Comparison of ENCODE assay signal across 21 mouse cellular contexts in the genomic region with DNA sequence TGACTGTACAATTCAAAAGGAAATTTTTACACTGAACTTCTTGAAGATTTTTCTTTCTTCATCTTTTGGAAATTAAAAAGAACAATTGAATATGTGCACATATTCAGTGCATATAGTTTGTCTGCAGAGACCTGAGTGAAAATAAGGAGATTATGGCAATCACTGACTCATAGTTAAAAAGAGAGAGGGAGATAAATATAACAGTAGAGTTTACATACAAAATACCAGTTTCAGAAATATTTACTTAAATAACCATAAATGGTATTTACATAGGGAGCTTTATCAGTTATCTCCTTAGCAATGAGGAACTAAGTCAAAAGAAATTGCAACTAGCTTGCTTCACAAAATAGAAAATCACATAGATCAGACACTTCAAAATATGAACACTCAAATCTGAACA.
A peak's percentile ranks its signal among the peaks of the same experiment; 100 is the strongest.
DNase-seq lines count a peak whose midpoint lies in the region; ATAC-seq and TF ChIP-seq lines count a peak whose summit lies in the region.
"Had no signal": no experiment of that assay in that cellular context is flagged by ENCODE, and none has a peak within 500 bp of the region (broad histone marks: within the 10 kb centered on the region; RNA-seq: fewer than 3 reads in every experiment).

No protein-coding gene starts in this region.

- DNase-seq in midbrain, embryonic 11.5 days (ENCODE audit: low spot score, missing footprints): peak; percentile 51
- DNase-seq in midbrain, embryonic 10.5 days (ENCODE audit: low spot score): no peak
- no peak for DNase-seq in lung, adult 18-20 months
- DNase-seq: adrenal gland, adult 2 months; adrenal gland, adult 8-10 months; adrenal gland, postnatal 10 days; adrenal gland, postnatal 14 days; adrenal gland, postnatal 25 days; adrenal gland, postnatal 36 days; B cell, adult 2 months; cerebellum, adult 11 months; cerebellum, adult 11-12 months; cerebellum, adult 18-20 months had no signal

- TF ChIP-seq CTCF in intestine, postnatal 0 days (IDR thresholded peaks at IDR 0.05; ENCODE audit: low read depth): no peak

- no peak overlapping the region for H3K27ac ChIP-seq in intestine, embryonic 15.5 days
- H3K27ac ChIP-seq in intestine, postnatal 0 days (ENCODE audit: low read depth, low read length): no peak overlapping the region
- H3K27ac ChIP-seq in midbrain, embryonic 11.5 days (ENCODE audit: low read depth, low read length): no peak overlapping the region
- H3K27ac ChIP-seq in midbrain, embryonic 10.5 days (replicated peaks): no peak overlapping the region
- H3K27ac ChIP-seq in intestine, embryonic 16.5 days (ENCODE audit: low read length): no peak overlapping the region

- no peaks in the 10 kb centered on the region for H3K9me3 ChIP-seq in intestine, embryonic 15.5 days
- no peaks in the 10 kb centered on the region for H3K9me3 ChIP-seq in intestine, postnatal 0 days (ENCODE audit: control insufficient read depth)
- no peaks in the 10 kb centered on the region for H3K9me3 ChIP-seq in midbrain, embryonic 11.5 days (ENCODE audit: control insufficient read depth, low read length)
- no peaks in the 10 kb centered on the region for H3K9me3 ChIP-seq in midbrain, embryonic 10.5 days (replicated peaks)
- H3K9me3 ChIP-seq in intestine, embryonic 16.5 days (ENCODE audit: control insufficient read depth, low read length): no peaks in the 10 kb centered on the region

- no peaks in the 10 kb centered on the region for H3K4me1 ChIP-seq in intestine, embryonic 15.5 days (replicated peaks)
- no peaks in the 10 kb centered on the region for H3K4me1 ChIP-seq in intestine, postnatal 0 days (replicated peaks; ENCODE audit: control insufficient read depth, insufficient read depth, low read length)
- no peaks in the 10 kb centered on the region for H3K4me1 ChIP-seq in midbrain, embryonic 11.5 days (ENCODE audit: control insufficient read depth, insufficient read depth, low read length)
- no peaks in the 10 kb centered on the region for H3K4me1 ChIP-seq in midbrain, embryonic 10.5 days
- H3K4me1 ChIP-seq in intestine, embryonic 16.5 days (ENCODE audit: control insufficient read depth, insufficient read depth, low read length): no peaks in the 10 kb centered on the region

- no peaks in the 10 kb centered on the region for H3K27me3 ChIP-seq in intestine, embryonic 15.5 days (replicated peaks)
- no peaks in the 10 kb centered on the region for H3K27me3 ChIP-seq in intestine, postnatal 0 days (replicated peaks; ENCODE audit: control insufficient read depth, insufficient read depth, low read length)
- no peaks in the 10 kb centered on the region for H3K27me3 ChIP-seq in midbrain, embryonic 11.5 days (ENCODE audit: control insufficient read depth, insufficient read depth, low read length)
- no peaks in the 10 kb centered on the region for H3K27me3 ChIP-seq in midbrain, embryonic 10.5 days (ENCODE audit: low read depth, poor library complexity, severe bottlenecking)
- H3K27me3 ChIP-seq in intestine, embryonic 16.5 days (replicated peaks; ENCODE audit: control insufficient read depth, insufficient read depth, low read length): no peaks in the 10 kb centered on the region
- H3K27me3 ChIP-seq: CH12.LX had no signal

- H3K4me2 ChIP-seq in intestine, embryonic 15.5 days (replicated peaks): no peak overlapping the region
- no peak overlapping the region for H3K4me2 ChIP-seq in intestine, postnatal 0 days (replicated peaks; ENCODE audit: low read depth)
- H3K4me2 ChIP-seq in midbrain, embryonic 11.5 days: no peak overlapping the region
- H3K4me2 ChIP-seq in intestine, embryonic 16.5 days (ENCODE audit: low read depth, low read length): no peak overlapping the region

- H3K9ac ChIP-seq in intestine, embryonic 15.5 days: no peak overlapping the region
- H3K9ac ChIP-seq in intestine, postnatal 0 days (ENCODE audit: low read depth, low read length): no peak overlapping the region
- no peak overlapping the region for H3K9ac ChIP-seq in midbrain, embryonic 11.5 days (ENCODE audit: low read length)
- no peak overlapping the region for H3K9ac ChIP-seq in intestine, embryonic 16.5 days (ENCODE audit: low read depth, low read length)

- H3K36me3 ChIP-seq in intestine, embryonic 15.5 days: no peaks in the 10 kb centered on the region
- no peaks in the 10 kb centered on the region for H3K36me3 ChIP-seq in intestine, postnatal 0 days (ENCODE audit: control insufficient read depth, insufficient read depth)
- H3K36me3 ChIP-seq in midbrain, embryonic 11.5 days (ENCODE audit: control insufficient read depth, insufficient read depth, low read length): no peaks in the 10 kb centered on the region
- no peaks in the 10 kb centered on the region for H3K36me3 ChIP-seq in midbrain, embryonic 10.5 days
- no peaks in the 10 kb centered on the region for H3K36me3 ChIP-seq in intestine, embryonic 16.5 days (ENCODE audit: control insufficient read depth, insufficient read depth, low read length)
- H3K36me3 ChIP-seq: G1E had no signal

- peak; percentile 74 for ATAC-seq in intestine, embryonic 15.5 days
- no peak for ATAC-seq in intestine, postnatal 0 days
- ATAC-seq in midbrain, embryonic 11.5 days (ENCODE audit: low FRiP score): no peak
- ATAC-seq in intestine, embryonic 16.5 days: peak; percentile 53; the same call in 1 of the 2 replicates
- ATAC-seq: activated CD4-positive, CD25-positive, alpha-beta regulatory T cell, adult 4 months; CD4-positive, CD25-positive, alpha-beta regulatory T cell, adult 4 months; Patski had no signal

- H3K4me3 ChIP-seq in intestine, embryonic 15.5 days (replicated peaks): no peak overlapping the region
- no peak overlapping the region for H3K4me3 ChIP-seq in intestine, postnatal 0 days (ENCODE audit: low read depth, low read length)
- no peak overlapping the region for H3K4me3 ChIP-seq in midbrain, embryonic 11.5 days (ENCODE audit: low read depth, low read length)
- H3K4me3 ChIP-seq in midbrain, embryonic 10.5 days: no peak overlapping the region
- H3K4me3 ChIP-seq in intestine, embryonic 16.5 days (ENCODE audit: low read length): no peak overlapping the region

Comparison
In these comparisons a context has a peak if more than half of its experiments do, and no peak if none do; other contexts are left out.
1. ATAC-seq: peak in intestine, embryonic 15.5 days (single experiment) and intestine, embryonic 16.5 days (single experiment); none in intestine, postnatal 0 days (single experiment) and midbrain, embryonic 11.5 days (single experiment).